8 mouse cellular contexts compared by ENCODE assay signal in the genomic region with DNA sequence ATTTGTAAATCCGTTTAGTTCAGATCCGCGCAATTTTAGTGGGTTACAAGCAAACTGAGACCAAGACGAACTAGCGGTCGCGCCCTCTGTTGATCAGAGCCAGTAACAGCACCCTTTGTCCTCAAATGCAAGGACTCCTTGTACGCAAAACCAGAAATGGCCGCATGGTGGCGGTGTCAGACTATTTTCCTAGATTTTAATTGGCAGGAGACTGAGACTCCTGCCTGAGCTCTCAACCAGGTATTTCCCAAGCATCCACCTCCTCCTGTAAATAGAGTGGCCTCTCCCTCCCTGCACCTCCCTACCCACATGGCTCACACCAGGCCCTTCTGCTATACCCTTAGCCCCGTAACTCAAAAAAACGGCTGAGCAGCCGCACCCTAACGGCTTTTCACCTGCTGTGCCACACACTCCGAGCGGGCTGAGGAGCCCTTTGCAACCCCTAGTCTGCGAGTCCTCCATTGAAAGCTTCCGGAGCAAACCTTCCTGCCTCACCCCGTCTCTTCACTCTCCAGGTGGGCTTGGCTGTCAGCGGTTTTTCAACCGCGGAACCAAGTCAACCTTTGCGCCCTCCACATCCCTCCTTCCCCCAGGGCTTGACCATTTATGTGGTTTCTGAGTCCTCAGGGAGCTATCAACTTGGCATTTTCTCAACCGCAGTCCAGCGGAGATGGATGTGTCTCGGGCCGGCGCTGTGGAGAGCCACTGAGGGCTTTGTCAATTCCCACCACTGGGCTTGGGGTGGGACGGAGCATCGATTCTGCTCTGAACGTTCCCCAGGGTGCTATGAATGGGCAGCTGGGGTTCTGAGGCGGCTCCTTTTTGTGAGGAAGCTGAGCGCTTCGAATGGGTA. TPM values are rescaled to one million over a fixed set of nuclear protein-coding genes. Genes with fewer than 3 reads are reported as not detected.
DNase-seq lines count a peak whose midpoint lies in the region; ATAC-seq lines count a peak whose summit lies in the region.

No protein-coding gene starts in this region.

- H3K27me3 ChIP-seq in forebrain, embryonic 14.5 days (replicated peaks; ENCODE audit: control insufficient read depth, insufficient read depth, low read length): no peaks in the 10 kb centered on the region
- peaks cover 42% of the 10 kb centered on the region for H3K27me3 ChIP-seq in liver, embryonic 15.5 days
- H3K27me3 ChIP-seq in neural tube, embryonic 13.5 days: peaks cover 50% of the 10 kb centered on the region

- WGBS in forebrain, embryonic 14.5 days: 2% methylated on average over 34 of the region's 34 CpGs
- WGBS in liver, embryonic 15.5 days (ENCODE audit: insufficient replicate concordance): 3% methylated on average over 34 of the region's 34 CpGs
- under 1% methylated on average over 34 of the region's 34 CpGs for WGBS in neural tube, embryonic 13.5 days

- H3K36me3 ChIP-seq in forebrain, embryonic 14.5 days (ENCODE audit: control insufficient read depth, insufficient read depth, low read length): no peaks in the 10 kb centered on the region
- H3K36me3 ChIP-seq in liver, embryonic 15.5 days (replicated peaks): no peaks in the 10 kb centered on the region
- no peaks in the 10 kb centered on the region for H3K36me3 ChIP-seq in neural tube, embryonic 13.5 days

- peak overlapping the region; percentile 46 for H3K4me2 ChIP-seq in forebrain, embryonic 14.5 days (ENCODE audit: low read length)
- peak overlapping the region; percentile 13; the same call in 1 of the 2 replicates for H3K4me2 ChIP-seq in liver, embryonic 15.5 days
- H3K4me2 ChIP-seq in neural tube, embryonic 13.5 days: peak overlapping the region; percentile 62

- H3K4me1 ChIP-seq in forebrain, embryonic 14.5 days (ENCODE audit: control insufficient read depth, insufficient read depth, low read length): no peaks in the 10 kb centered on the region
- H3K4me1 ChIP-seq in liver, embryonic 15.5 days (replicated peaks): peaks cover 6% of the 10 kb centered on the region
- peaks cover 8% of the 10 kb centered on the region for H3K4me1 ChIP-seq in neural tube, embryonic 13.5 days (replicated peaks)

- DNase-seq in ES-CJ7 (ENCODE audit: low read depth, low spot score): peak; percentile 95
- DNase-seq in cerebellum, adult 11 months: peak; percentile 97
- DNase-seq in forebrain, embryonic 14.5 days (ENCODE audit: low spot score): peak; percentile 98
- peak; percentile 94 to 98 for DNase-seq in heart, postnatal 10 days
- peak; percentile 96 to 97 for DNase-seq in kidney, postnatal 4 days
- peak; percentile 86 for DNase-seq in telencephalon, adult 2 months (ENCODE audit: low read depth, low spot score)

- no peak overlapping the region for H3K27ac ChIP-seq in forebrain, embryonic 14.5 days (ENCODE audit: low read depth, low read length)
- H3K27ac ChIP-seq in liver, embryonic 15.5 days (replicated peaks): no peak overlapping the region
- H3K27ac ChIP-seq in neural tube, embryonic 13.5 days (replicated peaks): peak overlapping the region; percentile 76

- ATAC-seq in forebrain, embryonic 14.5 days: peak; percentile 83
- no peak; the same call in 1 of the 2 replicates for ATAC-seq in liver, embryonic 15.5 days (ENCODE audit: insufficient read depth)
- ATAC-seq in neural tube, embryonic 13.5 days (ENCODE audit: low read depth): peak; percentile 85

- no peaks in the 10 kb centered on the region for H3K9me3 ChIP-seq in forebrain, embryonic 14.5 days (replicated peaks; ENCODE audit: control insufficient read depth, low read length)
- H3K9me3 ChIP-seq in liver, embryonic 15.5 days (replicated peaks): no peaks in the 10 kb centered on the region
- no peaks in the 10 kb centered on the region for H3K9me3 ChIP-seq in neural tube, embryonic 13.5 days

- peak overlapping the region; percentile 21 for H3K4me3 ChIP-seq in forebrain, embryonic 14.5 days (ENCODE audit: low read depth, low read length)
- no peak overlapping the region for H3K4me3 ChIP-seq in liver, embryonic 15.5 days (replicated peaks)
- peak overlapping the region; percentile 34 for H3K4me3 ChIP-seq in neural tube, embryonic 13.5 days

- intact Hi-C loops in heart, postnatal 10 days (cut with DNase I): loop anchor here (1.0 to 5.0 kb wide), 4 partner anchors 56 to 299 kb away; no protein-coding TSS in a partner anchor

- H3K9ac ChIP-seq in forebrain, embryonic 14.5 days (ENCODE audit: low read length): peak overlapping the region; percentile 42; the same call in 1 of the 2 replicates
- H3K9ac ChIP-seq in liver, embryonic 15.5 days: no peak overlapping the region
- peak overlapping the region; percentile 69 for H3K9ac ChIP-seq in neural tube, embryonic 13.5 days

RNA-seq across cellular contexts. Expression of a gene that starts 1.8 kb away (rescaled TPM):
- not detected in 2 replicates for polyA plus RNA-seq in forebrain, embryonic 14.5 days (2014; fragmentation: Nextera tagmentation; extraction: Ambion mirVana)
- total RNA-seq in heart, postnatal 10 days (2021): not detected
- not detected in 2 replicates for polyA plus RNA-seq in liver, embryonic 15.5 days (2015; fragmentation: Nextera tagmentation; extraction: Ambion mirVana)
- not detected in 2 replicates for polyA plus RNA-seq in neural tube, embryonic 13.5 days (2015; fragmentation: Nextera tagmentation; extraction: Ambion mirVana)

RNA-seq across cellular contexts. Expression of a gene that starts 5.8 kb away (rescaled TPM):
- polyA plus RNA-seq in forebrain, embryonic 14.5 days (2014; fragmentation: Nextera tagmentation; extraction: Ambion mirVana): not detected in 2 replicates
- not detected for total RNA-seq in heart, postnatal 10 days (2021)
- polyA plus RNA-seq in liver, embryonic 15.5 days (2015; fragmentation: Nextera tagmentation; extraction: Ambion mirVana): 0.14 TPM in 1 of 2 replicates, not detected in the other
- polyA plus RNA-seq in neural tube, embryonic 13.5 days (2015; fragmentation: Nextera tagmentation; extraction: Ambion mirVana): not detected in 2 replicates

RNA-seq across cellular contexts. Expression of a gene that starts 16.5 kb away (rescaled TPM):
- polyA plus RNA-seq in forebrain, embryonic 14.5 days (2014; fragmentation: Nextera tagmentation; extraction: Ambion mirVana): 162 and 186 TPM in 2 replicates
- total RNA-seq in heart, postnatal 10 days (2021): 10 to 100 TPM; 34.9 to 42.1 TPM
- 28.0 and 30.3 TPM in 2 replicates for polyA plus RNA-seq in liver, embryonic 15.5 days (2015; fragmentation: Nextera tagmentation; extraction: Ambion mirVana)
- 180 and 187 TPM in 2 replicates for polyA plus RNA-seq in neural tube, embryonic 13.5 days (2015; fragmentation: Nextera tagmentation; extraction: Ambion mirVana)

RNA-seq across cellular contexts. Expression of a gene that starts 16.5 kb away (rescaled TPM):
- polyA plus RNA-seq in forebrain, embryonic 14.5 days (2014; fragmentation: Nextera tagmentation; extraction: Ambion mirVana): 1.9 and 2.4 TPM in 2 replicates
- under 1 TPM; 0.47 to 0.53 TPM for total RNA-seq in heart, postnatal 10 days (2021)
- polyA plus RNA-seq in liver, embryonic 15.5 days (2015; fragmentation: Nextera tagmentation; extraction: Ambion mirVana): 0.94 and 1.2 TPM in 2 replicates
- 1.1 and 1.3 TPM in 2 replicates for polyA plus RNA-seq in neural tube, embryonic 13.5 days (2015; fragmentation: Nextera tagmentation; extraction: Ambion mirVana)

RNA-seq across cellular contexts. Expression of a gene that starts 27.0 kb away (rescaled TPM):
- polyA plus RNA-seq in forebrain, embryonic 14.5 days (2014; fragmentation: Nextera tagmentation; extraction: Ambion mirVana): not detected in 2 replicates
- total RNA-seq in heart, postnatal 10 days (2021): not detected
- 0.07 TPM in 1 of 2 replicates, not detected in the other for polyA plus RNA-seq in liver, embryonic 15.5 days (2015; fragmentation: Nextera tagmentation; extraction: Ambion mirVana)
- polyA plus RNA-seq in neural tube, embryonic 13.5 days (2015; fragmentation: Nextera tagmentation; extraction: Ambion mirVana): not detected in 2 replicates
